Mouse (Mus musculus) ovary, adult 2 months (tissue): ENCODE results near the gene Dynlt1b. TPM values are rescaled to one million over a fixed set of nuclear protein-coding genes. Genes with fewer than 3 reads are reported as not detected.

ENCODE experiments used
- polyA plus RNA-seq: library from polyadenylated mRNA; depleted of rRNA; stranded (reverse); fragments of >200 nt; gene quantifications from 2 replicates; pipeline ENCODE4 v1.2.3, GENCODE M21; 2012; rRNA removed

The Dynlt1b gene
- 175 and 290 TPM in 2 replicates for polyA plus RNA-seq

GRCm38 (mm10) chr17:6429945-6430344 is at the start of gene Dynlt1b:
TSS of gene Dynlt1b (plus strand) at chr17:6430112.

Other genes with a start within 250 kb of the Dynlt1b start
- 17.2 and 19.2 TPM in 2 replicates for gene Tmem181a, start 173.3 kb upstream of the Dynlt1b start, polyA plus RNA-seq
- 3.9 and 4.0 TPM in 2 replicates for gene Dynlt1a, start 112.6 kb upstream of the Dynlt1b start, polyA plus RNA-seq
- 10.6 TPM in 2 replicates for gene Dynlt1c, start 171.6 kb downstream of the Dynlt1b start, polyA plus RNA-seq
- gene Dynlt1f, start 225.8 kb downstream of the Dynlt1b start, polyA plus RNA-seq = 66.9 and 106 TPM in 2 replicates
- gene Sytl3, start 229.0 kb downstream of the Dynlt1b start, polyA plus RNA-seq = 0.87 and 1.2 TPM in 2 replicates